Mouse (Mus musculus) embryo, embryonic 10.5 days (tissue): ENCODE measurements around the gene Clec16a.

Experiments
- DNase-seq: peaks from one replicate; pipeline ENCODE4 v3.0.0-alpha.2; 2015; ENCODE audit warnings: low spot score

Clec16a gene

DNA sequence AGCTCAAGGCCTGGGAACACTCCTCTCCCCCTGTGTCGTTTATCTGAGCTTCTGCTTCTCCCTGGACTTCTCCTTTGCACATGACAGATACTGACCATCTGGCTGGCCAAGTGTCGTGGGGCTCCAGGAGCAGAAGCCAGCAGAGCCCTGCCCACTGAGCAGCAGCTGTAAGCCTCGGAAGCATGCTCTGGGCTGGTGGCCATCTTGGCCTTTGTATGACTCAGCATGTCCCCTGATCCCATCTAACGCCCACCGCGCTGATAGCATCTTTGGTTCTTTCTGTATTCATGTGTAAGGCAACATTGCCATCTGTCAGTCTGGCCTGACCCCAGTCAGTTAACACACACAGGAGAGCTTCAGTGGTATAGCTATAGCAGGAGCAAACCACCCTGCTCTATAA is 174.8 kb downstream of the Clec16a start:
- DNase-seq, result no peak

DNA sequence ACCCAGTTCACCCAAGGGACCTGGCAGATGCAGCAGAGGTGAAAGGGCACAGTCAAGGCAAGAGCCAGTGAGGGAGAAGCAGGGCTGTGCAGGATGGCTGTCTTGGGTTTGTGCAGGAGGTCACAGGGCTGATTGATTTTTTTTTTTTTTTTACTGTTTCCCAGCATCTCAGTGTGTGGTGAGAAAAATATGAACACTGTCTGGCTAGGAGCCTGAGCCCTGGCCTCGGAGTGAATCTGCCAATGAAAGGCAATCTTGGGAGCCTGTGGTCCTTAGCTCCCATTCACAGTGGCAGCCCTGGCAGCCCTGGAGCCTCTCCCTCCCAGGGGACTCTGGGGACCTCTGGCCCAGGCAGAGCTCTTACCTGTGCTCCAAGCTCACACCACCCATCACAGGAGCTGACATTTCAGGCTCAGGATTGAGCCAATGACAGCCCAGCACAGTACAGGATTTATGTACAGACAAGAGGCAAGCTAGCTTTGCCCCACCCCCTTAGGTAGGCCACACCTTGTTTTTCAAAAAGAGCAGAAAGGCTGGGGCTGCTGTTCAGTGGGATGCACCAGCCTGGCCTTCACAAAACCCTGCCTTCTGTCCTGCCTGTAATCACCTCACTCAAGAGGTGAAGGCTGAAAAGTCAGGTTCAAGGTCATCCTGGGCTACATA is 177.9 kb downstream of the Clec16a start:
- DNase-seq, result no peak

DNA sequence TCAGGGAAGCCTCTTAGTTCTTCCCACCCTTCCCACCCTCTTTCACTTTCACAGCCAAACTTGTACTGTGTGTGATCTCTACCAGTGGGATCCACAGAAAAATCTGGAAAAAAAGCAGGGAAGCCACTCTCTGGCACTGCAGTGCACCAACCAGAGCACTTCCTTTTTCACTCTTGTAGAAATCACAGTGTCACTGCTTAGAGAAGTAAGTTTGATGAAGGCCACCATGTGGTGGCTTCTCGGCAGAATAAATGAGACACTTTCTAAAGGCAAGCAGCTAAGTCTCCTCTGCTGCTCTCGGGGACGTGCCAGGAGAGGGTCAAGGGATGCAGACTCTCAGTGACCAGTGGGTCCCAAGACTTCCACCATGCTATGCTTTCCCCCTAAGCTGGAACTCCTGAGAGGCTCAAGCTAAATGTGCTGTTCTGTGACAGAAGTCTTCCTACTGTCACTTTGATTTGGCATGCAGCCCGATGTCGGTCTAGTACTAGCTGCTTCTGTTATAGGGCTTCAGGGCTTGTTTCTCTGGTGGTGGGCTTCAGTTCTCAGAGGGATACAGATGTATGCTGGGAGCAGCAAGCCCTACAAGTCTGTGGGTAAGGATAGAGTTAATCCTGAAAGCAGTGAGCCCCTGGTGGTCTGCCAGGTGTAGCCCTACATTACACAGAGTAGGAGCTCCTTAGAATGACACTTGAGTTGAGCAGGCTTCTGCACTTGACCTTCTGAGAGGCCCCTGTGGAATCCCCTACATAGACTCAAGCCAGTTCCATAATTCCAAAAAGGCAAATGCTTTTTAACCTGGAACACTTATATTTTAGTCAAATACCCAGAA is 178.9 kb downstream of the Clec16a start:
- DNase-seq, result no peak

DNA sequence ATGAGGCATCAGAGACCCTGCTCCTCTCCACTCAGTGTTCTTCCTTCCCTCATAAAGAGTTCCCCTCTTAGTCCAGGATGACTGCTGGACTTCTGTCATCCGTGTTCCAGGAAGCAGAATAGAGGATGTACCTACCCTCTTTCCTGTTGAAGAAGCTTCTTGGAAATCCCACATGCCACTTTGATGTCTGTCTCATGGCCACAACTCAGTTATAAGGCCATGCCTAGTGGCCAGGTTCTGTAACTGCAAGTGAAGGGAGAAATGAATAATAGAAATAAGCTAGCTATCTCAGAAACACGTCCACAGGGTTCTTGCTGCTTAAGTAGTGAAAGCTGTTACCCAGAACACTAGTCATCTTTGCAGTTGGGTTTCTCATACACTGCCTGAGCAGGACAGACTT is 180.0 kb downstream of the Clec16a start:
- DNase-seq, result no peak

DNA sequence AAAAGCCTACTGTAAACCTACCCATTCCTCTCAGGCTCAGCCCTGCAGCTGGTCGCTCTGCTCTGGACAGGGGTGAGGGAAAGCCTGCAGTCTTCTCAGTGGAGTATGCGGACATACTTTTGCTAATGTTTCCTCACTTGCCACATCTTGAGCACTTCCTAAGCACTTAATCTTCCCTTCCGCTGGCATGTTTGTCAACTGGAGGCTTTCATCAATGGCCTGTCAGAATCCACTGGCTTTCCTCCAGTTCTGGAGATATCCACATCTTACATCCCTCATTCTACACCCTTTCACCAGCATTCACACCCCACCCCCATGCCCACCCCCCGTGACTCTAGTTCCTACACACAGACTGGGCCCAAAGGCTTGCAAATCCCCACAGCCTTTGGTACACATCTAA is 182.5 kb downstream of the Clec16a start:
- DNase-seq, result no peak

DNA sequence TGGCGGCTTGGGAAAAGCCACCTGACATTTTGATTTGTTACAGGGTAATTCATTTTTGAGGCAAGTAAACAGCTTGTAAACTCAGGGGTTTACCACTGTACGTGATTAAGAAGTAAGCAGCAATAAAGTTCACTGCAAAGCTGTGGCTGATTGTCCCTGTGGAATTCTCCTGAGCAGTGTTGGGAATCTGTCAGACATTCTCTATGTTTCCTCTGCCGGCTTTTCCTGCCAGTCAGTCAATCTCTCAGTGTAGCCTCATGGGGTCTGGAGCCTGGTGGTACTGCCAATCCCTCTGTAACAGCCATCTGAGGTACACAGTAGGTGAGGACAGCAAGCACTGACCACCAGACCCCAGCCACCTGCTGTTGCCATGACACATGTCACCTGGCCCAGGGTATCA is 183.7 kb downstream of the Clec16a start:
- no peak for DNase-seq

DNA sequence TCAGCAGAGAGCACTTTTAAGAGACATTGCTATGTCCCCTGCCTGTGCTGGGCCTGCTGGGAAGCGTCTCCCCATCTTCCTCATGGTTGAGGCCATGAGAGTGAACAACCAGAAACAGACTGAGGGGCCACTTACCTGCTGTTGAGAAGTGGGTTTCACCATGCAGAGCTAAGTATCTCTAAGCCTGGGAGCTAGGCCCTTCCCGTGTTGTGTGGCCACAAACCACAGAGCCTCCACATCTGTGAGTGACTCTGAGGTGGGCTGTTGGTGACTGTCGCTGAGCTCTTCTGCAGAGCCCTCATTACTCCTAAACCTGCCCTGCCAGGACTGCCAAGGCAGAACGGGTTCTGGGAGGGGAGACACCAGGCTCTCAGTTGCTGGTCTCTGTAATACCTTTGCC is 185.8 kb downstream of the Clec16a start:
- no peak for DNase-seq

DNA sequence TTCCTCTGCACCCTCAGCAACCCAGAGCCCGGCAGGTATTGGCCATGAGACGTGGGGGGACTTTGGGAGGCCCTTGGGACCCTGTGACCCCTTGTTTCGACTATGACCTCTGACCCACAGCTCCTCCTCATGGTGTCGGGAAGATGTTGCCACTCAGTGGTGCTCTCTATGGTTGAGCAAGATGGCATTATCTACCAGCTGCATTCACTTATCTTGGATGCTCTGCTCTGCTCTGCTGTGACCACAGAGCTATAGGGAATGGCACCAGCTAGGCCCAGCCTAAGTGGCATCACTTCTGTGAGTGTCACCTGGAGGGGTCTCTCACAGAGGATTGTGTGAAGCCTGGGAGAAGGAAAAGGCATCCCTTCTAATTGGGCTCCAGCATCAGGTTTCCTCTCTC is 186.6 kb downstream of the Clec16a start:
- DNase-seq, result no peak

DNA sequence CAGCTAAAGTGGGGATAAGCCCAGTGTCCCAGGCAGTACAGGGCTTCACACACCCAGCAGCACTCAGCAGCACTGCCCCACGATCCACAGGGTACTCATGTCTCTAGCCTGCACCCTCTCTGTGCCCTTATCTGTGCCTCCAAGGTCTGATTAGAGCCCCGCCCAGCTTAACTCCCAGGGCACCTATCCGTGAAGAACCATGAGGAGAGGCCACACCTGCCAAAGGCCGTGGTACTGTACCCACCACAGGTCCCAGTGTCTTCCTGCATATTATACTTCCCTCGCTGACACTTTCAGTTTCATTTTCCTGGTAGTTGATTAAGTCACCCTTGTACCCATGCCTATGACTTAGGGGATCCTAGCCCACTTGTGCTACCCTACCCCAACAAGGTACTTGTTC is 187.3 kb downstream of the Clec16a start:
- DNase-seq, result no peak

DNA sequence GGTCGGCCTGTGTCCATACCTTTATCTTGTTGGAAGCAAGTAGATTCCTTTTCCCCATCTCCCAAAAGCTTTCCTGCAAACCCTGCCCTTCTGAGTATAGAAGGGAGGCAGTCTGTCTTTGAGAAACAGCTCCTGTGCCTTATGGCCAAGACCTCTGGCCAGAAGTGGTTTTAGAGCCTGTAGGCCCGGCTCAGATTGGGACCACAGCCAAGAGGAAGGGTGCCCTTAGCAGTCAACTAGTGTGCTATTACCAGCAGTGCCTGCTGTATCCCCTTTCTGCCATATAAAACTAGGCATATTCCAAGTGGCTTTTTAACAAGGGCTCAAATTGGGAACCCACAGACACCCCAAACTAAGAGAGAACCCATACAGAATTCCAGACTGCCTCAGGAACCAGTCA is 190.6 kb downstream of the Clec16a start:
- no peak for DNase-seq

DNA sequence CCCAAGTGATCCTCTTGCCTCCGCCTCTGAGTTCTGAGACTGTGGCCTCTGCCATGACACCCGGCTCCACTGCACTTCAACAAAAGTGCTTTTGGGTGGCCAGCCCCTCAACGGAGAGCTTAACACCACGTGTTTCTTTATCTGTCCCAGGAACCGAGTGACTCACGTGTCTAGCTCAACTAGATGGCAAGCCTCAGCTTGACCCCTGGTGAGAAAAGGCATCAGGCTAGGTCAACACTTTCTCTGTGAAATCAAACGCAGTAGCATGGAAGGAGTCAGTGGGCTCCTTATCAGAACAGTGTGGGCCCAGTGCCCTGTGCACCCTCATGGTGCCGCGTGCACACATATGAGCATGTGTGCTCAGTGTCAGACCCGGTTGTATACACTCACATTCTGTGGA is 191.2 kb downstream of the Clec16a start:
- no peak for DNase-seq

DNA sequence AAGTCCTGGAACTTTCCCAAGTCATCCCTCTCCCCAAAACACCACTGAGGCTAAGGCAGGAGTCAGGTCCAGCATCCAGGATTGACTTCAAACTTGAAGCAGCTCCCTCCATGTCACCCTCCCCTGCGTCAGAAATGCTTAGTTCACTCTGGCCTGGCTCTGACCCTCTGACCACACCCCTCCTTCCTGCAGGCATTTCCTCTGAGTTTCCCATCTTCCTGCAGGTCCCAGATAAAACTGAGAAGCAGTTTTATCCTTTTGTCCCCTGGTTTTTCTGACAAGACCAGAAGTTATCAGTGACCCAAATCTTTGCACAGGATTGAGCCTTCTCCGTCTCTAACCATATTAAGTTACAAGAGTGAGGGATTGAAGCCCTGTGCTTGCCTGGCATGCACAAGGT is 192.4 kb downstream of the Clec16a start:
- DNase-seq, result peak; percentile 35

DNA sequence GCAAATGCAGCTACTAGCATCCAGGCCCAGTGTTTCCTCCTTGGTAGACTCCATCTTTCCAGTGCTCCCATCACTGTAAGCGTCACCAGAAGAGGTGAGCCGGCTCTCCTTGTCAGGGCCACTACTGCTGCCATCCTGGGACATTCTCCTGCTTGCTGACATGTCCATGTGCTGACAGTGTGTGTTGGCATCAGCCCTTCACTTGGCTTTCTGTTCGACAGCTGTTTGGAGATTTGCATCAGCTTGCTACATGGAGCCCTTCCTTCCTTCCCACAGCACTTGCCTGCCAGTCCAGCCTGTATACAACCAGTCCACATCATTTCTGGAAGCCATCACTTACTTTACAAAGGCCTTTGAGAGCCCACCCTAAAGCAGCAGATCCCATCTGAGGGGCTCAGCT is 193.7 kb downstream of the Clec16a start:
- no peak for DNase-seq

DNA sequence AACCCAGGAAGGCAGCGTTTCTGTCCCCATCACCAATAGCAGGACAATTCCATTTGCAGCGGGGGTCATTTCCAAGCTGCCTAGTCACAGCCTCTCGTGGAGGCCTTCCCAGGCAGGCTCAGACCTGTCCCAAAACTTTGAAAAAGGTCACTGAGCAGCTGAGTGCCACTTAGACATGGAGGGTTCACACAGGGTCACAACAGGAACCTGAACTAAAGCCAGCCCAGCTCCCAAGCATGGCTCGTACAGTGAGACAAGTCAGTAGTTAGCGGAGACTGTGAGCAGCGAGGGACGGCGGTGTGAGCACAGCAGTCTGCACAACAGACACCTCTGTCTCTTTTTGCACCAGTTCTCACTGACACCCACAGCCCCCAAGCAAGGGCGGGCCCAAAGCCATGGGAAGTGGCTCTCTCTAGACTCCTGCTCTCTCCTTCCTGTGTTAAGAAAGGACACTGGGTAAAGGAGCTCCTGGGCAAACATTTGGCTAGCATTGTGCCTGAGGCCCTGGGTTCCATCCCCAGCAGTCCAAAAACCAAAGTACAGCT is 194.8 kb downstream of the Clec16a start:
- DNase-seq, result no peak

DNA sequence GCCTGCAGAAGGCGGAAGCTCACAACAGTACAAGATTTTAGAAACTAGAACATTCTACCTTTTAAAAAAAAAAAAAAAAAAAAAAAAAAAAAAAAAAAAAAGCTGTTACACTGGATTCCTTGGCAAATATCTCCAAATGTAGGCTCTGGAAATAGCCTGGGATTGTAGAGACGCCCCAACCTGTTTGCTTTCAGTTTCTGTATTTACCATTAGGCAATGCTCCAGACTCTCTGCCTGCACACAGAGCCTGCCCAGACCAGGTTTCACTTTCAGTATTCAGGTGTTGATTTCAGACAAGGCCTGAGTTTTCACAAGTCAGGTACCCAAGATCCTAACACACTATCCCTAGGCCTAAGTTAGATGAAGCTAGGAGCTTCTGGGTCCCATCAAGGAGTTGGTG is 195.9 kb downstream of the Clec16a start:
- no peak for DNase-seq

DNA sequence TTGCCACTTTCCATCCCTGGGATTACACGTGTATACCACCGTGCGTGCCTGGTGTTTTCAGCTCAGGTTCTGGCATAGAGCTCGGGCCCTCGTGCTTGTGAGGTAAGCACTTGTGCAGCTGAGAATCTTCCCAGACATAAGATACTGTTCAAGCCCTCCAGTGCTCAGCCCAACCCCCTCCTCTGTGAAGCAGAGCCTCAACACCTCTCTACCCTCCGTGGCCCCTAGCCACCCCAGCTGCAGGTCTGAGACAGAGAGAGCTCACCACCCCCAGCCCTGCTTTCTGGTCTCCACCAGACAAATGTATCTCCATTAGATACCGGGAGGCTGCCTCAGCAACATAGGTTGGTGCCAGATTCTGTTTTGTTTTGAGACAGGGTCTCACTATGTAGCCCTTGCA is 204.1 kb downstream of the Clec16a start:
- no peak for DNase-seq

DNA sequence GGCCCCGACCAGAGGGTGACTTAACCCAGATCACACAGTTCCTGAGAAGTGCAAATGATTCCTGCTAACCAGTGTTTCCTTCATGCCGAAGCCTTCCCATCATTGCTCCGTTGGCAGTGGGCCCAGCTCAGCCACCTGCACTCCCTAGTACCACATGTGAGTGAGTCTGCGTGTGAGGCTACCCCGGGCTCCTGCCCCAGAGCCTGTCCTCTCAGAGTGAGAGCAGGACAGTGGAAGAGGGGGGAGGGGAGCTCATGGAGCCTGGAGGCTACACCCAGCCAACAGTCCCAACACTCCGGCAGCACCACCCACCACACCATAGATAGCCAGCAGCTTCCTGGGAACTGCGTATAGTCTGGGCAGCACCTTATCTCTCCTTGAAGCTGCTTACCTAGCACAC is 204.7 kb downstream of the Clec16a start:
- DNase-seq, result no peak

DNA sequence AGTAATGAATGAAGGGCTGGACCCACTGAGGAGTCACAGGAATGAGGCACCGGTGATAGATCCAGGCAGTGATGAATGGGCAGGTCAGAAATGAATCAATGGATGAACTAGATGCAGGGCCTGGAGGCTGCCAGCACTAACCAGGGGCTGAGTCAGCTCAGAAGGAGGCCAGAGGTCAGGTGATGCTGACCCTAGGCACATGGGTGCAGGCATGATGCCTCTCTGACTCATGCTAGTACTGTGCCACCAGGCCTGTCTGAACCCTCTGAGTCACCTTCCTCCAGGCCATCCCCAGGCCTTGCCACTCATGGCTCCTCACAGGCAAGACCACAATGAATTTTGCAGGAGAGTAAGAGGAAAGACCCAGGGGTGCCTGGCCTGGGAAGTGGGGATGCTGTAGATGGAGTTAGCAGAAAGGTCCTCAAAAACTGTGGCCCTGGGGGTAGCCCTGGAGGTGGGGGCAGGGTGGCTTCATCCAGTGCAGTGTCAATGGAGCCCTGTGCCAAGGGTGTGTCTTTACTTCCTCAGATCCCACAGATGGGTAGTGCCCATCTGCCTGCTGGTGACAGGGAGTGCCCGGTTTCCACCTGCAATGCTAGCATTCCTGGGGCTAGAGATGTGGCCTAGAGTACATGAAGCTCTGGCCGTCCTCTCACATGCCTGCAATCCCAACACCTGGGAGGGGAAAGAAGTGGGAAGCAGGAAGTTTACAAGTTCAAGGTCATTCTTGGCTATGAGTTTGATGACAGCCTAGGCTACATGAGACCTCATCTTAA is 209.6 kb downstream of the Clec16a start:
- DNase-seq, result no peak

DNA sequence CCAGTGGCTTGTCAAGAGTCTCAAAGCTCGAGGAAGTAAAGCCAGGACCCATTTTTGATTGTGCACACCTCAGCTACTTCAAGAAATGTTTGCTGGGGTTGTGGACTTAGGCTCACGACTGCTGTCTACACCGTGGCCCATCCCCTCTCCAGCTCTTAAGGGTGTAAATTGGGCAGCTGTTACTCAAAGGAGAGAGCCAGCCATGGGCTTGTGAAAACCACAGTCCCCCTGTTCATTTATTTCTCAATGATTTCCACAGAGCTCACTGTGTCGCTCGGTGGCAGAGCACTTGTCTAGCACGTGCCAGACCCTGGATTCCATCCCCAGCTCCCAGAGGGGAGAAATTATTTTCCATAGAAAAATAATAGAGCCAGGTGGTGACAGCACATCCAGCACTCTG is 211.0 kb downstream of the Clec16a start:
- no peak for DNase-seq

DNA sequence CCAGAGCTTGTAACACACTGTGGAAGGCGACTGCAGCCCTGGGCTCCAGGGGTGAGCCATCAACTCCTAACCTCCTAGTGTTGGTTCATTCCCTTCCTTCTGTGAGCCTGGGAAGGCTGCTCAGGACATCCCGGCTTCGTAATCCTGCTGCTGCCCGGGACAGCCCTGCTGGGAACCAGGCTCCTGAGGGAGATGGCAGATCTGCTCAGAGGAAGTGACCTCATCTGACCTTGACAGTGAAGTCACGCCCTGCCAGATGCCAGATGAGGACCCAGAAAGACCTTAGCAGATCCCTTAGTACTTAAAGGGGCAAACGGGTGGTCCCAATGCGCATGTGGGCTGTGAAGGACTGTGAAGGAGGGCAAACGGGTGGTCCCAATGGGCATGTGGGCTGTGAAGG is 216.0 kb downstream of the Clec16a start:
- DNase-seq, result no peak

DNA sequence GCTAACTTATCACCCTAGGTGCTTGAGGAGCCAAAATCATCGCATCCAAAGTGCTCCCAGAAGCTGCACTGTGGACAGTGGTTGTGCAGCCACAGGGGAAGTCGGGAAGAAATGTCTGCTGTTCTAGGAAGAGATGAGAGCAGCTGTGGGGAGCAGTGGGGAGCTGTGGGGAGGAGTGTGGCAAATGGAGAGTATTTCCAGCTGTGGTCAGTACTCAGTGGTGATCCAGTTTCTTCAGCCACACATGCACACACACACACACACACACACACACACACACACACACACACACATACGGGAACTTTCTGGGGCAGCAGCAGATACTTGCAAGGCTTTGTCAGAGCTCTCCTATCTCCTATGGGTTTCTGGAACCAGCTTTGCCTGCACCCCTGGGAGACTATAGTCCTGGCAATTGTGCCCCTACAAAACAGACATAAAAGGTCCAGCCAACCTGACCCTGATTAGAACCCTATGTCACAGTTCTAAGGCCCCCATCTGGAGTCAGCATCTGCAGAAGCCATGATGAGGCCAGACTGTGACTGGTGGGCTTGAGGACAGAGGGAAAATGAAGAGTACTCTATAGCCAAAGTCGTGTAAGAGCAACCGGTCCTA is 217.5 kb downstream of the Clec16a start:
- no peak for DNase-seq

DNA sequence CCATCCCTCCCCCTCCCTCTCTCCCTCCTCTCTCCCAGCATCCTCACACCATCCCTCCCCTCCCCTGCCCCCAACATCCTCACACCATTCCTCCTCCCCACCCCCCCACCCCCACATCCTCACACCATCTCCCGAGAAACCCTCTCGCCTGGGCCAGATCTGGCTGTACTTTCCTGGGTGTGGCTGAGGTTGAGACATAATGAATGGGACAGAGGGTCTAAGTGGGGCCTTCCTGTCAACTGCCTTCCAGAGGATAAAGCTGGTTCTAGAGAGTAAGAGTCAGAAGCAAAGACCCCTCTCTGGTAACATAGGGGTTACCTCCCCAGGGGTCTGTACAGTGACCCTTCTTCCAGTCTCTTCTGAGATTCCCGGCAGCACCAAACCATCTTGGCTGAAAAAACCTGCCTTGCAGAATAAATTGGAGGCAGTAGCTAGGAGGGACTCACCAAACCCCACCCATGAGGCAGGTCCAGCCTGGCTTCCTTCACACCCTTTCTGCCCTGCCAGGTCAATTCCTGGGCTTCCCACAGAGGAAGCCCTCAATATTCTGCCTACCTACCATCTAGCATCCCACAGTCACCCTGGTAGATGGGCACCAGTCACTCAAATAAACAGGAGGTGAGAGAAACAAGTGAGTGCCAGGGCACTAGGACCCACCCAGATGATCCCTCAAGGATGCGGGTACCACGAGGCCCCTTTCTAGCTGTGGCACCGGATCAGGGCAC is 218.6 kb downstream of the Clec16a start:
- no peak for DNase-seq
